Mouse (Mus musculus) lung, postnatal 4 days (tissue): ENCODE measurements around the gene Ptpn5.

Source experiments
- DNase-seq, 2 experiments: peaks; one replicate each; pipeline ENCODE4 v3.0.0; 2021

The Ptpn5 gene

GRCm38 (mm10) chr7:47133331-47133730 lies at the start of gene Ptpn5:
Gene Ptpn5 (minus strand): TSS chr7:47133684.
- DNase-seq: no peak

GRCm38 (mm10) chr7:47170814-47171213 lies 37.3 kb upstream of the Ptpn5 start:
- DNase-seq: no peak

DNA sequence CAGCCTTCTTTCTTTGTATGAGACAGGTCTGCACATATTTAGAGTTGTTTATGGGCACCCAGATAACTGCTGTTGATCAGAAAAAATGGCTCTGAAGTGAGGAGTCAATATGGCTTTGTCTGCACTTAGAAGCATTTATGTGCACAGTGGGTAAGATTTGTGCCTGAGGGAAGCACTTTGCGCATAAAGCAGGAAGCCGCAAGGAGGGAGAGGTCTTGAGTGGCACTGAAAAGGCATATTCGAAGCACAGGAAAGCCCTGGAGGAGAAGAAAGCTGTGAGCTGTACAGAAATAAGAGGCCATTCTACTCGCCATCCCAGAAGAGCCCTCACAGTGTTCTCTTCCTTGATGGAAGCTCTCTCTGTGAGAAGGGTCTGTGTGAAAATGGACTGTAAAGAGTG lies 31.5 kb upstream of the Ptpn5 start:
- DNase-seq: peak in 1 of 2 experiments; percentile 1

DNA sequence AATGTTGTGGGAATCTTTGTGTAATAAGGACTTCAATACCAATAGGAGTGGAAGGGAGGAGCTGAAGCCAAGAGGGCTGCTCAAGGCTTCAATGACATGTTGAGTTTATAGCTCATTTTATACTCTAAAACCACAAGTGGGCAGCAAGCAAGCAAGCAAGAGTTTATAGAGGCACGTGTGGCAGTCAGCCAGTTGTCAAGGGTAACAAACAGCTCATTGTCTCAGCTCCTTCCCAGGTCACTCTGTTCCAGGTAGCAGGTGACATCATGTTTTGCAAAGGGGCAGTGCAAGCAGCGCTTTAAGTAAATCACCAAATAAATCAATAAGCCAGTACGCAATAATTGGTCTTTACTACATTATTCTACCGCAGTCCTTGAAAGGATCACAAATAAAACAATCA lies 29.7 kb upstream of the Ptpn5 start:
- peak in 1 of 2 experiments; percentile 4 for DNase-seq

GRCm38 (mm10) chr7:47158451-47158850 lies 25.0 kb upstream of the Ptpn5 start:
- no peak for DNase-seq

DNA sequence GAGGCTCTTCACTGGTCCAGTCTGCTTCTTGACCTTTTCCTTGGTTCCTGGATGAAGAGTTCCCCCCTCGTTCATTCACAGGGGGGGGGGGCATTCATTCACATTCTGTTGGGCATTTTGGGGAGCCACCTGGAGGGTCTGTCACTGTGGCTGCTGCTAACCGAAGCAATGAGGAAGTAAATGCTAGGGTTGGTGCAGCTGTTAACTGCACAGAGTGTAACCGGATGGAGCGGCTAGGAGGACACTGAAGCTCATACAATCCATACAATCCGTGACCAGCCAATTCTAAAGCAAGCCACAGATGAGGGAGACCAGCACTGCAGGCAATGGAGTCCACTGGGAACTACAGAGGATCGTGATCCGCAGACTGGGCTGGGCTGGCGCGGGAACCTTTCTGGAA lies 24.3 kb upstream of the Ptpn5 start:
- peak in 1 of 2 experiments; percentile 8 for DNase-seq

DNA sequence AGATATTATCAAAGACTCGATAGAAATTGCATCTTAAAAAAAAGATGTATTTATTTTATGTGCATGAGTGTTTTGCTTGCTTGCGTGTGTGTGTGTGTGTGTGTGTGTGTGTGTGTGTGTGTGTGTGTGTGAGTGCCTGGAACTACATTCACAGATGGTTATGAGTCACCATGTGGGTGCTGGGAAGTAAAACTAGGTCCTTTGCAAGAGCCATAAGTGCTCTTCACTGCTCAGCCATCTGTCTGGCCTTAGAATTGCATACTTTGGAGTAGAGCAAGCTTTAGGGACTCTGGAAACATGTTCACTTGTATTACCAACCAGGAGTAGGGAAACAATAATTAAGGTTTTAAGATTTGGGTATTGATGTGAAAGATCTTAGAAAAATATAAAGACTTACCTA lies 22.4 kb upstream of the Ptpn5 start:
- no peak for DNase-seq

DNA sequence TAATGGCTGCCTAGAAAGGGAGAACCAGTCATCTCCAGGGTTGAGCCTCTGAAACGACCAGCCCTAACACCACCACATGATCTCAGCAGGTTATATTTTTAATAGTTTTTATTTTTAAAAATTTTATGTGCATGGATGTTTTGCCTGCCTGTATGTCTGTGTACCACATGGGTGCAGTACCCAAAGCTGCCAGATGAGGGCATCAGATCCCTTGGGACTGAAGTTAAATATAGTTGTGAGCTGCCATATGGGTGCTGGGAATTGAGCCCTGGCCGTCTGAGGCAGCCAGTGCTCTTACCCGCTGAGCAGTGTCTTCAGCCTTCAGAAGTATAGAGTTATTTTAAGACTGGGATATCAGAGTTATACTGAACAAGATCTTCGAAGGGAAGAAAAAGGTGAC lies 21.9 kb upstream of the Ptpn5 start:
- peak in 1 of 2 experiments; percentile 14 for DNase-seq

- peak in 1 of 2 experiments; percentile 46 for DNase-seq
Observed at GRCm38 (mm10) chr7:47150420-47151061, 17.1 kb upstream of the Ptpn5 start.

- DNase-seq: no peak
Observed at GRCm38 (mm10) chr7:47148298-47148697, 14.8 kb upstream of the Ptpn5 start.

DNA sequence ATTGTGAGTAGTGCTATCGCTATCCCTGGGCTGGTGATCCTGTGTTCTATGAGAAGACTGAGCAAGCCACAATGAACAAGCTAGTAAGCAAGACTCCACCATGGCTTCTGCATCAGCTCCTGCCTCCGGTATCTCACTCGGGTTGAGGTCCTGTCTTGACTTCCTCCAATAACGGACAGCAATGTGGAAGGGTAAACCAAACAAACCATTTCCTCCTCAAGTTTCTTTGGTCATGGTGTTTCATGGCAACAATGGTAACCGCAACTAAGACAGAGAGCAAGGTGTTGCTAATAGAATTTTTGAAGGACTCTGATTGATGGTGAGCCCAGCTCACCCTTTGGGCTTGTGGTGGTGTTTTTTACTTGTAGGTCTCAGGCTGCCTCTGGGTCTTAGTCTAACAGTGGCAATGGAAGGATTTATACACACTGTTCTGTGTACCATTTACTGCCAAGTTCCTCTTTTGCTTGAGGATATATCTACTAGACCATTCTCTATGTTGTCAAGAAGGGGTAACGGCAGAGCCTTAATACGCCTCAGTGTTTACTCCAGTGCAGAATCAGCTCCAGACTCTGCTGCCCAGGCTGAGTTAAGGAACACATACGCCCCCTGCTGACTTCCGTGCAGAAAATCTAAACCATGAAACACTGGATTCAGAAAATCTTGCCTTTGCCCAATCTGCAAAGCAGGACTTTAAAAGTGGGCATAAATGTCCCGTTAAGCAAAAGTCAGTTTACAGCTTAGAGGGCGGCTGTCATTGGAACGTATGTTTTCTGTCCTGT lies 12.7 kb upstream of the Ptpn5 start:
- DNase-seq: peak; percentile 33 to 57

- no peak for DNase-seq
Observed at GRCm38 (mm10) chr7:47144299-47144698, 10.8 kb upstream of the Ptpn5 start.

DNA sequence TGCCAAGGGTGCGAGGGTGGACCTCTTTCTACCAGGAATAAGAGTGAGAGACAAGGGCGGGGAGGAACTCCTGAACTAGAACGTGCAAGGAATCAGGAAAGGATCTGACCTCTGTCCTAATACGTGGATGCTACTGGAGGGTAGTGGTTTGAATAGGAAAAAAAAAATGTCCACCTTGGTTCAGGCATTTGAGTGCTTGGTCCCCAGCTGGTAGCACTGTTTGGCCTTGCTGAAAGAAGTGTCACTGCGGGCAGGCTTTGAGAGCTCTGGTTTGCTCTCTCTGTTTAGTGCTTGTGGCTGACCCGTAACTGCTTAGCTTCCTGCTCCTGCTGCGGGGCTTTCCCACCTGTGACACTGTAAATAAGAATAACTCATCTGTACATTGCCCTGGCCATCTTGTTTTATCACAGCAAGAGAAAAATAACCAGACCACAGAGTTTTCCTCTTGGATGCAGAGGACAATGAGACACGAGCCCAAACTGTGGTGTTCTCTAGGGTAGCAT lies 6.4 kb upstream of the Ptpn5 start:
- DNase-seq: no peak

DNA sequence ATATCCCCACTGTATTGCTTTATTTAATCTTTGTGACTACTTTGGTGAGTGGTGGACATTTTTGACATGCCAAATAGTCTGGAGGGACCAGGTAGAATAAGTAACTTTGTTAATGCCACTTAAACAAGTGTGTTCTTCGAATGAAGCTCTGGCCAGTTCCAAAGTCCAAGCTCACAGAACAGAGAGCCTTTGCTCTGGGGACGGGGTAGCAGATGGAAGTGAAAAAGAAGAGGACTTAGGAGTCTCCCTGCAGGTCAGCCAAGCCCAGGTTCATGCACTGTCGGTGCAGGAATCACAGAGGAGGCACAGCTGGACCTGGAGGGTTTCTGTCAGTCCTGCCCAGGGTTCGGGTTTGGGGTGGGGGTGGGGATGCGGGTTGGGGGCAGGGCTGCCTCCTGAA lies 1.1 kb upstream of the Ptpn5 start:
- no peak for DNase-seq

GRCm38 (mm10) chr7:47132931-47133260 lies 588 bp downstream of the Ptpn5 start:
- DNase-seq: no peak

GRCm38 (mm10) chr7:47132180-47132930 lies 1.1 kb downstream of the Ptpn5 start:
- peak; percentile 44 to 66 for DNase-seq

DNA sequence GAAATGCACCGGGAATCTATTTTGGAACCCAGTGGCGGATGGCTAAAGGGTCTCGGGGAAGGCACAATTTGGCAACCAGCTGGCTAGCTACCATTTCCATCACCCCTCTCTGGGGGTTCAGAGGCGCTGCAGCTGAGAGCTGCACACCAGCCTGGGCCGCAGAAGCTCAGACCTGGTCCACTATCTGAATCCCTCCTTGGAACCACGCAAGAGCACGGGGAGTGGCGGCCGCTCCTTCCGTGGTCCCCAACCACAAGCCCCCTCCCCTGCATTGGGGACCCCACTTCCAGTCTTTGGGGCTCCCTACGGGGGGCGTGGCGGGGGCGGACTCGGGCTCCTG lies 1.7 kb downstream of the Ptpn5 start:
- no peak for DNase-seq

GRCm38 (mm10) chr7:47131258-47131657 lies 2.2 kb downstream of the Ptpn5 start:
- no peak for DNase-seq

GRCm38 (mm10) chr7:47122026-47122425 lies 11.5 kb downstream of the Ptpn5 start:
- DNase-seq: no peak

DNA sequence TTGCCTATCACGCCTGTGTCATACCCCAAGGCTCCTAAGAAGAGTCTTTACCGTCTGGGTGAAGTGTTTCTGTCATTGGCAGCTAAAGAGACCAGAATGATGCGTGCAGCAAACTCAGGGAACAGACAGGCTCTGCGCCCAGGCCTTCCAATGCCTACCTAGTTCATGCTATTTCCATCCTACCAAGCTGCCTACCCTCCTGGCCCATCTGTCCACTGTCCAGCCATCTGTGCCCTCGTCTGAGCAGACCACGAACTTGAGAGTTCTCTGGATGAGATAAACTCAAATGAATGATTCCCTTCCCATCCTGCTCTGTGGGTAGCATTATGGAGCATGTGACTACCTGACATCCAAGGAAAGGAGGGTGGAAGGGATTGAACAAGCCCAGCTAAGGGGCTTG lies 16.8 kb downstream of the Ptpn5 start:
- no peak for DNase-seq

- no peak for DNase-seq
Observed at GRCm38 (mm10) chr7:47115491-47115890, 18.0 kb downstream of the Ptpn5 start.

- no peak for DNase-seq
Observed at GRCm38 (mm10) chr7:47113383-47113782, 20.1 kb downstream of the Ptpn5 start.

- DNase-seq: no peak
Observed at GRCm38 (mm10) chr7:47112036-47112435, 21.4 kb downstream of the Ptpn5 start.

DNA sequence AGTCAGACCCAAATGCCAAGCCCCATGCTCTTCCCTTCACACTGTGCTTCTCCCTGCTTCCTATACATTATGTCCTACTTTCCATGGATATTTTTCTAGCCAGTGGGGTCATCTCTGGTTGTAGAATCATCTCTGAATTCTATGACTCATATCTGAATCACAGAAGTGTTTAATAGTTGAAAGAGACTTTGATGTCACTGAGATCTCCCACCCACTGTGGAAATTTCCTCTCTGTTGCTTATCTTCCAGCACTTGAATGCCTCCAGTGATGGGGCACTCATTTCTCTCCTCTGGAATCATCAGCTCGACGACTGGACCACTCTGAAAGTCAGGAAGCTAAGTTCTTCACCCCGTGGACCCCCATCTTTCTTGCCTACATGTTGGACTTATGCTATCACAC lies 22.4 kb downstream of the Ptpn5 start:
- DNase-seq: no peak
